Mouse (Mus musculus) spleen, postnatal 10 days (tissue): Measurements from ENCODE around the gene Nrxn2.

ENCODE experiments used
- DNase-seq, 2 experiments: peaks; one replicate each; pipeline ENCODE4 v3.0.0; 2021 to 2022; ENCODE audit warnings: low spot score in 2 of 2

Nrxn2 gene

DNA sequence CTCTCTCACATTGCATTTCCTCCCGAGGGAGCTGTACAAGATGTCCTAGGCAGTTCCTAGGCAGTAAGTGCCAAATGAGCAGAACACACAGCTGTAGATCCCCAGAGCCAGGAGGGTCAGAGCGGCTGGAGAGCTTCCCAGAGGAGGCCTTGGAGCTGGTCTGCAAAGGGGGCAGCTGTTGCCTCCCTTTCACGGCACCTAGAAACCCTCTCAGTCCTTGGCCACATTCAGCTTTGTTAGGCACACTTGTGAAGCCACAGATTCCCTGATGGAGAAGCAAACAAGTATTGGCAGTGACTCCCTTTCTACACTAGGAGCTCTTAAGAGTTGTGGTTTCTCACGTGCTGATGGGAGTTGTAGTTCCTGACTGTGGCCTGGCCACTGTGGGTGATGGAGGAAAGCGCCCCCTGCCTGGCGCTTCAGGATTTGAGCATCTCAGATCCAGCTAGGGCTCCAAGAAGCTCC lies 33.5 kb downstream of the Nrxn2 start:
- DNase-seq, result peak in 1 of 2 experiments; percentile 71

DNA sequence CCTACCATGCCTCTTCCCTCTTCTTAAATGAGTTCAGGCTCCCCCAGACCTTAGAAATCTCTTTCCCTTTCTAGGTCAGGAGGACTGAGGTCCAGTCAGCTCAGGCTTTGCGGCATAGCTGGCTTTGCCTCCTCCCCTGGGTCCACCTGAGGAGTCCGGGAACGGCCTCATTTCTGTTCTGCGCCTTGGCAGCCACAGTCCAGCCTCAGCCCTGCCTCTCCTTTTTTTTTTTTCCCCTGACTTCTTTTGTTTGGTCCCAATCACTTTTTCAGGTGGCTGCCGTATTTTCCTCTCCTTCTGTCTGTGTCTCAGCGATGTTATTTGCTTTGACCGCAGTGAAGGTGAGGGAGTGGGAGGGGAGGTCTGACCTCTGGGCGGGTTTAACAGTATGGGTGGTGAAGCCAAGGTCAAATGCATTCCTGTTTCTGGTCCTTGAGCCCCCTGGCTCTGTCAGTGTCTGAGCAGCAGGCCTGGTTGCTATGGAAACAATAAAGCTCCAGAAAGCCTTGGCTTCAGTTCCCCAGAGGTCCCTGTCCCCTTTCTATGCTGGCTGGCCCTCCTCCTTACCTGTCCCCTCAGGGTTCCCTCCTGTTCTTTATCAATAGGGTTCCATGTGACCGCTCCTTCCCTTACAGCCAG lies 34.3 kb downstream of the Nrxn2 start:
- DNase-seq, result no peak

DNA sequence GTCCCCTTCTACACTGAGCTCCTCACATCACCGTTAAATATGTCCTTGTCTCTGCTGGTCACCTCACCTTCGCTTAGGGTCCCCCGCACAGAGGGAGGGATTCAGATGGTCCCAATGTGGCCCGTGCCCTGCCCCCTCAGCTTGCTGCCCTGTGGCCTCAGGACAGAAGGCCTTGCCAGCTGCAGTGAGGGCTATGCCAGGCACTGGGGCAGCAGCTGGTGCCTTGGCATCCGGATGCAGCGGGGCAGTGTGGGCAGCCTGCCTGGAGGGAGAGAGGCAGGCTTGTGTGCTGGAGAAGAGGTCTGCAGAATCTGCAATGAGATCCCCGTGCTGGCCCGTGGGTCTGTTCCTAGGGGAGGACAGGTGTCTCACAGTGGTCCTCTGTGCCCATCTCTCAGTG lies 34.8 kb downstream of the Nrxn2 start:
- DNase-seq, result no peak

DNA sequence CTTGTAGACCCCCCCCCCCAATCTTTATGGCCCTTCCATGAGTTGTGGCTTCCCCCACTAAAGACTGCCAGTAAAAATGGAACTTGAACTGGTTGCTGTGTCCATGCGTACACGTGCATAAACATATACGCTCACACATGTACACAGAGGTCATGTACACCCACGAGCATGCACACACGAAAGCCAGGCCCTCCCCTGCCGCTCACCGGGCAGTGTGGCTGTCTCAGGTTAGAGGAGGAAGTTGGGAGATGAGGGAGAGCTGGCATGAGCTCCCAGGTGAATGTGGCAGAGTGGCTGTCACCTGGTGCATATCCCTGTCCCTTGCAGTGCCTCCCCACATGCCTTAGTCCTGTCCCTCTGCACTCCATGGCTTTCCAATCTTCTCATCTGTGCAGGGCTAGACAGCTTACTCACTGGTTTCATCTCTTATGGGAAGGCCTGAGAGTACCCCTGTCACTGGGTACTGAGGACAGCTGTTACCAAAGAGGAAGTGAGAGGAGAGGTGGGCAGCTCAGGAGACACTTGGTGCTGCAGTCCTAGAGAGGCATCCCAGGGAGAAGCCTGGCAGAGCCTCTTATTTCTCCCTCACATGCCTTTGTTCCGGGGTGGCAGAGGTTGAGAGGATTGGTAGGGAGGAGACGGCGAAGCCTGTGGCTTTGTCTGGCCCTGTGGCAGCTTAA lies 35.6 kb downstream of the Nrxn2 start:
- no peak for DNase-seq

DNA sequence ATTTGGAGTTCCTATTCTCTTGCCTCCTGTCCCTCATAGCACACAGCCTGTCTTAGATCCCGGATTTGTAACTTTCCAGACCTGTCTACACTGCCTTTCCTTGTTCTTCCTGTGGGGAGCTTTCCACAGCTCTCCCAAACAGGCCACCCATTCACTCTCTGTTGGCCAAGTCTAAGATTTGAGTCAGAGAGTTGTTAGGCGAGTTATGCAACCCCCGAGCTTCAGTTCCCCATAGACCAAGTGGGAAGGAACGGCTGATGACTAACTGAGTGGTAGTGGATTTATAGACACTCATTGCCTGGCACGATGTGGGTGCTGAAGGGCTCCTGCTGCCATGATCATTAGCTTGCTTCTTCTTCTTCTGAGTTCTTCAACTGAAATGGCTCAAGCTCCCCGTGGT lies 41.0 kb downstream of the Nrxn2 start:
- no peak for DNase-seq

DNA sequence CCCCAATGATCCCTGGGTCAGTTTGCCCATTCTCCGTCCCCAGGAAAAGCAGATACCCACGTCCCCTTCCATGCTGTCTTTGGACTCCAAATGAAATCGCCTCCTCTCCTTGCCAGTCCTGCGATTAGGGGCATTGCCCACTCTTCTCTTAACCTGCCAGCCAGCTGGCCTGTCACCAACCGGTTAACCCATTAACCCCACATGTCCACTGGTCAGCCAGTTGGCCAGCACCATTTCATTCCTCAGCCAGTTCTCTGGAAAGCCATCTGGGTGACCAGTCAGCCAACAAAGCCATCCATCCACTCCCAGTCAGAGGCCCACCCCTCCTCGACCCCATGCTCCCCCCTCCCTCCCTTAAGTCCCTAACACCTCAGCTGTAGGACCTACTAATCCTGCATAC lies 44.3 kb downstream of the Nrxn2 start:
- DNase-seq, result no peak

DNA sequence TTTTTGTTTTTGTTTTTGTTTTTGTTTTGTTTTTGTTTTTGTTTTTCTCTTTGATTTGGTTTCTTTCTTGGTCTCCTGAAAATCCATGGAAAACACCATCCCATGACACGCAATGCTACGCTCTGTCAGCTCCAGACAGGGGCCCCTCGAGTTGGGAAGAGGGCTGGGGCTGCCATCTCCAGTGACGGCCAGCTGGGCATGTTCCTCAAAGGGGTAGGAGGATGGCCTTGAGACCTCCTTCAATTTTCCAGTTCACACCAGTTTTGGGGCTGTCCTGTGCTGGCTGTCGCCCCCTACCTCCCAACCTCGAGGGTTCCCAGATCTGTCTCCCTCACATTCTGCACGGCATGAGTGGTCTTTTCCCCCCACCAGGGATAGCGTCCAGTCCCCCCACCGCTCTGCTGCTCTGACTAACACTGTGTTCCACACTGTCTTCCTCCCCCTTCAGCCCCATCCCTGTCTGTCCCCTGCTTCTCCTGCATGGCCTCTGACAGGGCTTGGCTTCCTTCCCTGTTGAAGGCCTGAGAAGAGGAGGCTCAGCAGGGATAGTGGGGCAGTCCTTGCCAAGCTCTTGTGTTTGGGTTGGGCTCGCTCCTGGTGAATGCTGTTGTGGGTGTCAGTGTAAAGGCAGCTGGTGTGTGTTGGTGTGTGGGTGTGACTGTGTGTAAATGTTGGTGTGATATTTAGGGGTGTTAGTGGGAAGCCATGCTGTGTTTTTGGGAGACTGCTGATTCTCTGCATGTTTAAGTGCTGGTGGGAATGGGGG lies 46.0 kb downstream of the Nrxn2 start:
- no peak for DNase-seq

DNA sequence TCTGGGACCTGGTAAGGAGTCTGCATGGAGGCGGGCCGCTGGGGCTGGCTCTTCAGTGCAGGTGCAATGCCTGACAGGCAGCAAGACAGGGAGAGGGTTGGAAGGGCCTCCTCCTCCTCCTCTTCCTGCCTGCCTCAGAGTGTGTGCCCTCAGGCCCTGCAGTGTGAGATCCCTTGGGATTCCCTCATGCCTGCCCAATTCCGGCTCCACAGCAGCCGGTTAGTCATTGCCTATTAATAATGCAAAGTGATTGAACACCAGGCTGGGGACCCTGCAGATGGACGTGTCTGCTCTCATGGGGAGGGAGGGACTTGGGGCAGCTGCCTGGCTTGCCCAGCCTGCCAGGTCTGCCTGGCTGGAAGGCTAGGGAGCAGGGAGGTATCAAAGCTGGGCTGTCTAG lies 46.6 kb downstream of the Nrxn2 start:
- no peak for DNase-seq

DNA sequence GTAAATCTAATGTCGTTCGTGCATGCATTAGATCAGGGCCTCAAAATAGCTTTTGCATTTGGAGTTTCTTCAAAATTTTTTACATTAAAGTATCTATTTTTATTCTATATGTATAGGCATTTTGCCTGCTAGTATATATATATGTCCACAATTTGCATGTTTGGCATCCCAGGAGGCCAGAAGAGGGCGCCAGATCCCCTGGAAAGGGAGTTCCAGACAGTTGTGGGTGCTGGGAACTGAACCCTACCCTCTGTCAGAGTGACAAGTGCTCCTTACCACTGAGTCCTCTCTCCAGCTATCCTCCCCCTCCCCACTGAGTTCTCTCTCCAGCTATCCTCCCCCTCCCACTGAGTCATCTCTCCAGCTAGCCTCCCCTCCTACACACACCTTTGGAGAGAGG lies 48.4 kb downstream of the Nrxn2 start:
- DNase-seq, result no peak

DNA sequence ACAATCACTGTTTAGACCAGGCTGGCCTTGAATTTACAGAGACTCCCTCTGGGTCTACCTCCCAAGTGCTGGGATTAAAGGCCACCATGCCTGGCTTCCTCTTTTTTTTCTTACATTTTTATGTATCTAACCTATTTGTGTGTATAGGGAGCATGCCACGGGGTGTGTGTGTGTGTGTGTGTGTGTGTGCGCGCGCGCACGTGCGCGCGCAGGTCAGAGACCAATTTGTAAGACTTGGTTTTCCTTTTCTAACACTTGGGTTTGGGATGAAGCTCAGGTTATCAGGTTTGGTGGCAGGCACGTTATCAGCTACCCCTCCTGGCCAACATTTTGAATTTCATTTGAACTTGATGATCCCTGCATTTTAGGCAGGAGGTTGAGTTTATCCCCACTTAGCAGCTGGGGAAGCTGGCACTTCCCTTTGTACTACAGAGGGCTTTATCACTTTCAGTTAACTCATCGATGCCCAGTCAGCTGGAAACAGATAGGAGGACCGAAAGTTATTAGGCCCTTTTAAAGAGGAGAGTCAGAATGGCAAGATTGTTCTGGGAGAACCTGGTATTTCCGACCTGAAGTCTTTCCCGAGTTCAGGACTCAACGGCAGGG lies 48.9 kb downstream of the Nrxn2 start:
- no peak for DNase-seq

DNA sequence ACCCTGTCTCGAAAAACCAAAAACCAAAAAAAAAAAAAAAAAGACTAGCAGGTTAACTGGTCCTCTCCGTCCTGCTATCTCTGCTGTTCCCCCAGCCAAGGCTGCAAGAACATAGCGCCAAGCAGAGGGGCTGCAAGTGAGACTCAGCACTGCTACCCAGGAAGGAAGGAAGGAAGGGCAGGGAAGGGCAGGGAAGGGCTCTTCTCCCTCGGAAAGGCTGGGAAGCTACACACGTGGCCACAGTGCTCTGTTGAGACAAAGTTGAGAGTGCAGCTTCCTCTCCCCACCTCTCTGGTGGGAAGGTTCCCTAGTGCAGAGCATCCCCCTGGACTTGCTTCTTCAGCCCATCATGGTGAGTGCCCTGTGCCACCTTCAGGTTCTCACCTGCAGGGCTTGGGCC lies 53.1 kb downstream of the Nrxn2 start:
- DNase-seq, result no peak

DNA sequence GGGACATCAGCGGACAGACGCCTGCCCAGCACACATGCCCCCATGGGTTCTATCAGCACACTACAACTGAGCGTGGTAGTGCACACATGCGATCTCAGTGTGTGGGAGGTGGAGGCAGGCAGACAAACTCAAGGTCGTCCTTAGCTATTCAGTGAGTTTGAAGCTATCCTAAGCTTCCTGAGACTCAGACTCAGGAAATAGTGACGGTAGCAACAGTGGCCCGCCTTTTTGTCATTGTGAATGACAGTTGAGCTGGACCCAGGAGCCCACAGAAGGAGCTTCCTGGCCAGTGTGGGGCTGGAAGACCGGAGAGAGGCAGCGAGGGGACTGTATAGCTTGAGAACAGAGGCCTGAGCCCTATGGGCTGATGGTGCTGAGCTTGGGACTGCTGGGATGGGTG lies 54.3 kb downstream of the Nrxn2 start:
- no peak for DNase-seq

DNA sequence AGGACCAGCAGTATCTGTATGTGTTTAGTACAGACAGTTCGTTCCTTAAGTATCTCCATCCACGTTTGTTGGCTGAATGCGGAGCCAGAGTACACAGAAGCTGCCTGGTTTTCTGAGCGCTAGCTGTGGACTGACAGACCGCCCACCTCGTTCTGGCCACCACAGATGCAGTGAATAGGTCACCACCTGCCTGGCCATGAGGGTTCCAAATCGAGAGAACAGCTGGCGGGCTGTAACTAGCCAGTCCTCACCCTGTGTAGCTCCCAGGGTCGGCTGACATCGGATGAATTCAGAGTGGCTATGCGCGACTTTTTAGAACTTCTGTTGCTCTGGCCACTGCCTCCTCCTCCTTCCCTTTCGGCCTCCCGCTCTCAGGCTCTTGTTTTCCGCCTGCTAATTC lies 56.2 kb downstream of the Nrxn2 start:
- no peak for DNase-seq

DNA sequence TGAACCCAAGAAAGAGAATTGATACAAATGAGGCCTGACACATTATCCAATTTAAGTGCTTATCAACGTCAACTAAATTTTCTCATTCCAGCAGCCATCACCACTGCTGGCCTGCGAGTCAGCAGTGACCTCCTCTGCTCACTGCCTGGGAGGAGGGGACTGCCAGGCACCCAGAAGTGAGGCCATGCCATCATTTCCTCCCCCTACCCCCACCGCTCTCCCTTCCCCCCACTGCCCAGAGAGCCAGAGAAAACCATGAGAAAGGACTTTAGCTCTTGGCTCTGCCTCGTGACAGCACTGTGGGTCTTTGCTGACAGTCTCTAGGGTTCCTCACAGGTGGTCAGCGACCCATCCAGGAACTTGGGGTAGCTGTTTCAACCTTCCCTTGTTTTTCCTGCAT lies 56.6 kb downstream of the Nrxn2 start:
- DNase-seq, result no peak

DNA sequence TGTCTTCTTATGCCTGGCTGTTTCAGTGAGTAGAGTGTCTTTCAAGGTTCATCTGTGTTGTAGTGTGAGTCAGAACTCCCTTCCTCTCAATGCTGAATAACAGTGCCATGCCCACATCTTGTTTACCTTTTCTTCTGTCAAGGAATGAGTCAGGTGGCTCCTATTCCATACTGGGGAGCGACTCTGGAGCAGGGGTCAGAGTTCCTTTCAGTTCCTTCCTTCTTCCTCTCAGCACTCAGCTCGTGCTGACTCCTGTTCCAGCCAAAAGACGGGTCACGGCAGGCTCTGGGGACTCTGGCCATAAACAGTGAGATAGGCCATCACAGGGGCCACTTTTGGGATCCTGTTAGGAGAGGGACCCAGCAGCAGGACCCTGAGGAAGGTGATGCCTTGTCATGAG lies 58.5 kb downstream of the Nrxn2 start:
- DNase-seq, result no peak

DNA sequence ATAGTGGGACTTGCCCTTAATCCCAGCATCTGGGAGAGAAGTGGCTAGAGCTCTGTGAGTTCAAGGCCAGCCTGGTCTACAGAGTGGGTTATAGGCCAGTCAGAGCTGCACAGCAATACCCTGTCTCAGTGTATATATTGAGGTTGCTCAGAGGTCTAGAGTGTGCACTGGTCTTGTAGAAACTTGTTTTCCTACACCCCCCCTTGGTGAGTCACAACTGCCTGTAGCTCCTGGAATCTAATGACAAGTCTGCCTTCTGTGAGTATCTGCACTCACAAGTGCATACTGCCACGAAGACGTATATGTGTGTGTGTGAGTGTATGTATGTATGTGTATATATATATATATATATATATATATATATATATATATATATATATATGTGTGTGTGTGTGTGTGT lies 60.0 kb downstream of the Nrxn2 start:
- DNase-seq, result no peak

DNA sequence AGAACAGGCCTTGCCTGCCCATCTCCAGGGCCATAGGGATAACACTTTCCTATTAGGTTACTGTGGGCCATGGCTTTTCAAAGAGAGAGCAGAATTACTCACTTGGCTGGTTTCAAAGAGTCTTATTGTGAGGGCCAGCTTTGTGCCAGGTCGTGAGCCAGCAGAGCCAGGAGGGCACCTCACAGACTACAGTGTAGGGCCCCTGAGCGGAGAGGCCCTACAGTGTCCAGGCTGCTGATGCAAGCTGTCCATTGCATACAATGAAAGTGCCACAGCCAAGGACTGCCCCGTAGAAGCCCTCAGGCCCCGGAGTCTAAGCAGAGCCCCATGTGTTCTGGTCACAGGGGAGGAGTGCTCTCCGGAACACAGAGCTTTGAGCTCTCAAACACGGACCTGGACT lies 64.4 kb downstream of the Nrxn2 start:
- DNase-seq, result no peak

DNA sequence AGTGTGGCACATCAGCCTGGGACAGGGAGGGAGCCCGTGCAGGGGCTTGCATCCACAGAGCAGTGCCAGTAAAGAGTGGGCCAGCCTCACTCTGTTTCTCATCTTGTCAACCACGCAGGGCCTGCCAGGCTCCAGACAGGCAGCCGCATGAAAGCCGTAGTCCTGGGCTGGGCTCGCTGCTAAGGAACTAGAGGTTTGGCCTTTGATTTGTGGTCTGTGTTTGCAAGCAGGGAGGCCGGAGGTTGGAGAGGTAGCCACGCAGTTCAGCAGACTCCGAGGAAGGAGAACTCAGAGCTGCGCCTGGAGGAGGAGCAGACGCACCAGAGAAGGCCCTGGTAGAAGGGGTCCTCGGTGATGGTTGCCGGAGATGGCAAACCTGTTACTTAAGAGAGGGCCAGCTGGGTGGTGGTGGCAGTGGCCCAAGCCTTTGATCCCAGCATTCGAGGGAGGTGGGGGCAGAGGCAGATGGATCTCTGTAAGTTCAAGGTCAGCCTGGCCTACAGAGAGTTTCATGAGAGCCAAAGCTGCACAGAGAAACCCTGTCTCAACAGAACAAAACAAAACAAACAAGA lies 66.6 kb downstream of the Nrxn2 start:
- DNase-seq, result no peak

DNA sequence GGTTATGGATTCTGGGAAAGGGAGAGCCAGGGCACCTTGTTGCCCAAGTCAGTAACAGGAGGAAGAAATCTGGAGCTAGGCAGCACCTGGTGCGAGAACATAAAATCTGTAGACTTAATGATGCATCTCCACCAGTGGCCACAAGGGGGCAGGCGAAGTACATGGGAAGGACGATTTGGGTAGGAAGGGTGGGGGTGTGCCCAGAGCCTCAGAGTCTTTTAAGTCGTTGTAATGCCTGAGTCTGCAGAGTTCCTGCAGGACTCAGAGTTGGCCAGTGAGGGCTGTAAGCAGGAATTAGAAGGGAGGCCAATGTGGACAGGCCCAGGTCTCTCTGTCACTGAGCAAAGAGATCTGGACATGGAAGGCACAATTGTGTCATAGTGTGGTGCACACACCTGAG lies 70.5 kb downstream of the Nrxn2 start:
- DNase-seq, result peak; percentile 72 to 89

DNA sequence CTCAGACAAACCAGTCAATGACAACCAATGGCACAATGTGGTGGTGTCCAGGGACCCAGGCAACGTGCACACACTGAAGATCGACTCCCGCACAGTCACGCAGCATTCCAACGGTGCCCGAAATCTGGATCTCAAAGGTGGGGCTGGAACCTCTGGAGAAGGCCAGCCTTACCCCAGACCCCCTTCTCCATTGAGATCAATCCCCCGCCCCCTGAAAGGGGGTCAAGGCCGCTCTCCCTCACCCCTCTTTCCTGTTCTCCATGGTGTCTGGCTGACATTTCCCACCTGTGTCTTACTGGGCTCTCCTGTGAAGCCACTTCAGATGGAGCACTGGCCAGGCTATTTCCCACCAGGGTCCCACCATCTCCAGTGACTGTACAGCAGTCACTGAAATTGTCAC lies 73.0 kb downstream of the Nrxn2 start:
- DNase-seq, result no peak

DNA sequence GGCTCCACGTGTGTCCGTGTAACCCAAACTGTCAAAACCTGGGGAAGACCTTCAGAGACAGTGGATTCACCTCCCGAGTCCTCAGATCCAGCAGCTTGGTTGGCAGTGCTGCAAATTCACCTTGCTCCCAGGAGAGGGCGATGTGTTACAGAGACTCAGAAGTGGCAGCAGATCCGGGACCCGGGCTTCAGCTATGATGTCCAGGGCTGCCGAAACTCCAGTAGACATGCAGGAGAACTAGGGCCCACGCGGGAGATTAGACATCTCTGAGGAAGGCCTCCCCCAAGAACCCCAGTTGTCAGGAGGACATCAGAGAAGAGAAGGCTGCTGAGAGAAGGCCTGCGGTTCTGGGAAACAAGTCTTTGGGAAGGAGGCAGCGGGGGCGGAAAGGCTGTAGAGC lies 73.6 kb downstream of the Nrxn2 start:
- peak in 1 of 2 experiments; percentile 62 for DNase-seq

DNA sequence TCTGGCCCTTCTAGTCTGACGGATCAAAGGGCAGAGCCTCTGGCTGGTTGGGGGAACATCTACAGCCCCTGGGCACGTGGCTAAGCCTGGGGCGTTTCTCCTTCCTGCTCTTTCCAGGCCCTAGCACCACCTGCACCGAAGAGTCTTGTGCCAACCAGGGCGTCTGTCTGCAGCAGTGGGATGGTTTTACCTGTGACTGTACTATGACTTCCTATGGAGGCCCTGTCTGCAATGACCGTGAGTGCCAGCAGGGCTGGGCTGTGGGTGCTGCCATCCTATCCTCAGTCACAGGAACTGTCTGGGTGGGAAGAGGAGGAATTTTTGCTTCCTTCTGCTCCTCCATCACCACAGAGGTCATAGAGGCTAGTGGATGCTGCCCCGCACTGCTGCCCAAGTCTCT lies 74.7 kb downstream of the Nrxn2 start:
- DNase-seq, result no peak
